Comparison of ENCODE assay signal across 26 mouse cellular contexts in the genomic region with DNA sequence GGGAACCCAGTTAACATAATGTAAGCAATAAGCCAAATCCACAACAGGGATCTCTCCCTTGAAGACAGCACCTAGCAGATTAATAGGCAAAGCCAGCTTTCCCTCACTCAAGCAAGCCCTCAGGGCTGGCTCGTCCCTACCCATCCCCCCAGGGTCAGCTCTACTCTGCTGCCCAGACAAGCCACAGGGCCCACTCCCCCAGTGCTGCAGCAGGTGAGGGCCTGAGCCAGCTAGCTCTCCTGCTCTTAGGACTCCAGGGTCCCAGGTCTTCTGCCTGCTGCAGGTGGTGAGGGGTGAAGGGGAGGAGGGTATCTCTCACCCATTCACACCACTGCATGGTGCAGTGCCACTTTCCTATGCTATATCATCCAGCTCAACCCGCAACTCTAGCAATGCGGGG.
A peak's percentile ranks its signal among the peaks of the same experiment; 100 is the strongest.
DNase-seq lines count a peak whose midpoint lies in the region; ATAC-seq and TF ChIP-seq lines count a peak whose summit lies in the region.
"Had no signal": no experiment of that assay in that cellular context is flagged by ENCODE, and none has a peak within 500 bp of the region (broad histone marks: within the 10 kb centered on the region; RNA-seq: fewer than 3 reads in every experiment).

No protein-coding gene starts in this region.

- no peaks in the 10 kb centered on the region for H3K27me3 ChIP-seq in hindbrain, embryonic 11.5 days (ENCODE audit: control insufficient read depth, insufficient read depth, low read length)
- H3K27me3 ChIP-seq in hindbrain, embryonic 13.5 days: no peaks in the 10 kb centered on the region
- H3K27me3 ChIP-seq in kidney, embryonic 16.5 days (ENCODE audit: insufficient read depth, low read length): no peaks in the 10 kb centered on the region
- H3K27me3 ChIP-seq in midbrain, embryonic 11.5 days (ENCODE audit: control insufficient read depth, insufficient read depth, low read length): no peaks in the 10 kb centered on the region
- no peaks in the 10 kb centered on the region for H3K27me3 ChIP-seq in midbrain, postnatal 0 days (ENCODE audit: insufficient read depth, low read length)
- H3K27me3 ChIP-seq in neural tube, embryonic 15.5 days (replicated peaks): no peaks in the 10 kb centered on the region
- H3K27me3 ChIP-seq: forebrain, embryonic 13.5 days; heart, embryonic 15.5 days had no signal

- no peak for TF ChIP-seq CTCF in midbrain, postnatal 0 days (IDR thresholded peaks at IDR 0.05)

- no peak for DNase-seq in hindbrain, embryonic 11.5 days (ENCODE audit: low spot score)
- no peak for DNase-seq in kidney, adult 11 months
- DNase-seq in midbrain, embryonic 11.5 days (ENCODE audit: low spot score, missing footprints): no peak
- no peak for DNase-seq in midbrain, postnatal 0 days (ENCODE audit: low spot score)
- no peak for DNase-seq in neural tube, embryonic 10.5 days (ENCODE audit: extremely low spot score, low spot score)
- DNase-seq: adrenal gland, adult 2 months; adrenal gland, postnatal 14 days; cerebellum, adult 11-12 months; cerebellum, adult 8-10 months; cerebellum, postnatal 10 days; gastrocnemius, postnatal 10 days; gastrocnemius, postnatal 36 days; heart, adult 2 months; heart, postnatal 10 days; heart, postnatal 36 days had no signal

- H3K9me3 ChIP-seq in hindbrain, embryonic 11.5 days (ENCODE audit: control insufficient read depth, low read length): no peaks in the 10 kb centered on the region
- H3K9me3 ChIP-seq in hindbrain, embryonic 13.5 days: no peaks in the 10 kb centered on the region
- peaks cover 6% of the 10 kb centered on the region; the same call in 1 of the 2 replicates for H3K9me3 ChIP-seq in kidney, embryonic 16.5 days (ENCODE audit: low read length)
- no peaks in the 10 kb centered on the region for H3K9me3 ChIP-seq in midbrain, embryonic 11.5 days (ENCODE audit: control insufficient read depth, low read length)
- 0 out of 2 replicates have a peak, but pooled peaks cover 3% of the 10 kb centered on the region for H3K9me3 ChIP-seq in midbrain, postnatal 0 days (ENCODE audit: low read length)
- no peaks in the 10 kb centered on the region for H3K9me3 ChIP-seq in neural tube, embryonic 15.5 days (replicated peaks)
- H3K9me3 ChIP-seq: heart, embryonic 15.5 days had no signal

- no peak overlapping the region for H3K4me2 ChIP-seq in hindbrain, embryonic 11.5 days (replicated peaks; ENCODE audit: low read depth, low read length)
- H3K4me2 ChIP-seq in hindbrain, embryonic 13.5 days: no peak overlapping the region
- H3K4me2 ChIP-seq in kidney, embryonic 16.5 days (replicated peaks; ENCODE audit: low read depth, low read length): no peak overlapping the region
- no peak overlapping the region for H3K4me2 ChIP-seq in midbrain, embryonic 11.5 days
- no peak overlapping the region for H3K4me2 ChIP-seq in midbrain, postnatal 0 days (ENCODE audit: low read depth, low read length, poor library complexity, severe bottlenecking)
- H3K4me2 ChIP-seq in neural tube, embryonic 15.5 days: no peak overlapping the region
- H3K4me2 ChIP-seq: forebrain, embryonic 13.5 days; heart, embryonic 11.5 days; heart, embryonic 15.5 days had no signal

- WGBS in hindbrain, embryonic 11.5 days: 87% methylated on average over 3 of the region's 3 CpGs
- 91% methylated on average over 3 of the region's 3 CpGs for WGBS in hindbrain, embryonic 13.5 days
- WGBS in kidney, embryonic 16.5 days: 79% methylated on average over 3 of the region's 3 CpGs
- WGBS in midbrain, embryonic 11.5 days: 91% methylated on average over 3 of the region's 3 CpGs
- WGBS in midbrain, postnatal 0 days: 85% methylated on average over 3 of the region's 3 CpGs
- WGBS in neural tube, embryonic 15.5 days: 87% methylated on average over 3 of the region's 3 CpGs

- H3K4me3 ChIP-seq in hindbrain, embryonic 11.5 days (ENCODE audit: low read depth, low read length): no peak overlapping the region
- H3K4me3 ChIP-seq in hindbrain, embryonic 13.5 days: no peak overlapping the region
- no peak overlapping the region for H3K4me3 ChIP-seq in kidney, embryonic 16.5 days (ENCODE audit: low read length)
- H3K4me3 ChIP-seq in midbrain, embryonic 11.5 days (ENCODE audit: low read depth, low read length): no peak overlapping the region
- H3K4me3 ChIP-seq in midbrain, postnatal 0 days (ENCODE audit: low read depth, low read length): no peak overlapping the region
- H3K4me3 ChIP-seq in neural tube, embryonic 15.5 days (replicated peaks): no peak overlapping the region
- H3K4me3 ChIP-seq: forebrain, embryonic 10.5 days; forebrain, embryonic 13.5 days; heart, adult 2 months; heart, embryonic 15.5 days; hindbrain, embryonic 10.5 days had no signal

- H3K4me1 ChIP-seq in hindbrain, embryonic 11.5 days (replicated peaks; ENCODE audit: control insufficient read depth, insufficient read depth, low read length): no peaks in the 10 kb centered on the region
- no peaks in the 10 kb centered on the region for H3K4me1 ChIP-seq in hindbrain, embryonic 13.5 days (replicated peaks)
- H3K4me1 ChIP-seq in kidney, embryonic 16.5 days (ENCODE audit: insufficient read depth, low read length): no peaks in the 10 kb centered on the region
- H3K4me1 ChIP-seq in midbrain, embryonic 11.5 days (ENCODE audit: control insufficient read depth, insufficient read depth, low read length): no peaks in the 10 kb centered on the region
- H3K4me1 ChIP-seq in midbrain, postnatal 0 days (ENCODE audit: insufficient read depth, low read length): no peaks in the 10 kb centered on the region
- H3K4me1 ChIP-seq in neural tube, embryonic 15.5 days: no peaks in the 10 kb centered on the region
- H3K4me1 ChIP-seq: forebrain, embryonic 10.5 days; forebrain, embryonic 13.5 days; heart, embryonic 15.5 days; hindbrain, embryonic 10.5 days had no signal

- no peak overlapping the region for H3K9ac ChIP-seq in hindbrain, embryonic 11.5 days (ENCODE audit: low read depth, low read length)
- no peak overlapping the region for H3K9ac ChIP-seq in hindbrain, embryonic 13.5 days
- H3K9ac ChIP-seq in kidney, embryonic 16.5 days (replicated peaks; ENCODE audit: low read length): no peak overlapping the region
- no peak overlapping the region for H3K9ac ChIP-seq in midbrain, embryonic 11.5 days (ENCODE audit: low read length)
- H3K9ac ChIP-seq in midbrain, postnatal 0 days (replicated peaks; ENCODE audit: low read length, poor library complexity, severe bottlenecking): no peak overlapping the region
- H3K9ac ChIP-seq in neural tube, embryonic 15.5 days (replicated peaks): no peak overlapping the region
- H3K9ac ChIP-seq: forebrain, embryonic 13.5 days; heart, embryonic 15.5 days had no signal

- H3K27ac ChIP-seq in hindbrain, embryonic 11.5 days (ENCODE audit: low read depth, low read length): no peak overlapping the region
- no peak overlapping the region for H3K27ac ChIP-seq in hindbrain, embryonic 13.5 days
- H3K27ac ChIP-seq in kidney, embryonic 16.5 days (ENCODE audit: low read length): no peak overlapping the region
- H3K27ac ChIP-seq in midbrain, embryonic 11.5 days (ENCODE audit: low read depth, low read length): no peak overlapping the region
- H3K27ac ChIP-seq in midbrain, postnatal 0 days (ENCODE audit: low read depth, low read length): no peak overlapping the region
- H3K27ac ChIP-seq in neural tube, embryonic 15.5 days (replicated peaks): no peak overlapping the region
- H3K27ac ChIP-seq: forebrain, embryonic 10.5 days; forebrain, embryonic 13.5 days; heart, adult 2 months; heart, embryonic 15.5 days; hindbrain, embryonic 10.5 days had no signal

- no peaks in the 10 kb centered on the region for H3K36me3 ChIP-seq in hindbrain, embryonic 11.5 days (ENCODE audit: control insufficient read depth, insufficient read depth, low read length)
- H3K36me3 ChIP-seq in hindbrain, embryonic 13.5 days: no peaks in the 10 kb centered on the region
- H3K36me3 ChIP-seq in kidney, embryonic 16.5 days (ENCODE audit: insufficient read depth, low read length): no peaks in the 10 kb centered on the region
- H3K36me3 ChIP-seq in midbrain, embryonic 11.5 days (ENCODE audit: control insufficient read depth, insufficient read depth, low read length): no peaks in the 10 kb centered on the region
- H3K36me3 ChIP-seq in midbrain, postnatal 0 days (ENCODE audit: insufficient read depth, low read length): no peaks in the 10 kb centered on the region
- H3K36me3 ChIP-seq in neural tube, embryonic 15.5 days: no peaks in the 10 kb centered on the region
- H3K36me3 ChIP-seq: forebrain, embryonic 10.5 days; heart, embryonic 15.5 days; hindbrain, embryonic 10.5 days had no signal

- peak; percentile 43; the same call in 1 of the 2 replicates for ATAC-seq in hindbrain, embryonic 11.5 days (ENCODE audit: low FRiP score)
- ATAC-seq in hindbrain, embryonic 13.5 days (ENCODE audit: low FRiP score): no peak
- ATAC-seq in kidney, embryonic 16.5 days (ENCODE audit: low FRiP score, low TSS enrichment): 0 out of 2 replicates have a peak, but pooled peaks have one; percentile 31
- 0 out of 2 replicates have a peak, but pooled peaks have one; percentile 54 for ATAC-seq in midbrain, embryonic 11.5 days (ENCODE audit: low FRiP score)
- ATAC-seq in midbrain, postnatal 0 days (ENCODE audit: low FRiP score): no peak
- 0 out of 2 replicates have a peak, but pooled peaks have one; percentile 17 for ATAC-seq in neural tube, embryonic 15.5 days (ENCODE audit: low FRiP score)
- ATAC-seq: CD4-positive, CD25-positive, alpha-beta regulatory T cell, adult 4 months; forebrain, embryonic 13.5 days; forebrain, embryonic 16.5 days; hindbrain, embryonic 16.5 days had no signal

Comparison
In these comparisons a context has a peak if more than half of its experiments do, and no peak if none do; other contexts are left out.
1. ATAC-seq: peak in hindbrain, embryonic 11.5 days (single experiment), kidney, embryonic 16.5 days (single experiment), midbrain, embryonic 11.5 days (single experiment) and neural tube, embryonic 15.5 days (single experiment); none in hindbrain, embryonic 13.5 days (single experiment) and midbrain, postnatal 0 days (single experiment).